Comparison of ENCODE assay signal across 8 mouse cellular contexts in the genomic region with DNA sequence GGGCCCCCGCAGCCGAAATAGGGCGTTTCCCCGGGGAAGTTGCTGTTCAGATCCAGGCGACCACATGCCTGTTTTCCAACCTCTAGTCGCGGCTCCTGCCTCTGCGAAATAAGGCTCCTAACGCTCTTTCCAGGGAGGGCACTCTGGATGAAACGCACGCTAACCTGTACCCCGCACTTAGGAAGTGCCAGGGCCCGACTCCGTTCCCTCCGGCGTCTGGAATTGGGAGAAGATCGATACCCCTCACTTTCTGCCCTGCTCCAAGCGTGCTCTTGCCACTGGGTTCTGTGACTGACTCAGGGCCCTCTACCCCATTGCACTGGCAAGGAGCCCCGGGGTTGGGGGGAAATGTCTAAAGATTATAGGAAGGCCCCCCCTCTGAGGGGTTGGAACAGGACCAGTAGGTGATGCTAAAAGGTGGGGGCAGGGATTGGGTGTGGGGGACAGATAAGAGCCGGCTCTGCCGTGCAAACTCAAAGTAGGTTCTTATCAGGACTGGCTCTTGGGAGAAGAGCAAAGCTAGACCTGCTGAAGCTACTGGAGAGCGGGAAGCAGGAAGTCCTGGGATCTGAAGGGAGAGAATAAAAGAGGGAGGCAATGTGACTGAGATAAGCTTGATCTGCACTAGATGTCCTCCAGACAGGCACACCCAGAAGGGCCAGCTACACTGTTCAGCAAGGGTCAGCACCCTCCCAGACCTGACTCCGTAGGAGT. TPM values are rescaled to one million over a fixed set of nuclear protein-coding genes. Genes with fewer than 3 reads are reported as not detected.
DNase-seq lines count a peak whose midpoint lies in the region; ATAC-seq lines count a peak whose summit lies in the region.

No protein-coding gene starts in this region.

- H3K9ac ChIP-seq in heart, embryonic 16.5 days (ENCODE audit: low read length), result peak overlapping the region; percentile 82
- H3K9ac ChIP-seq in limb, embryonic 11.5 days (ENCODE audit: low read length), result peak overlapping the region; percentile 70
- peak overlapping the region; percentile 89 for H3K9ac ChIP-seq in midbrain, embryonic 14.5 days (replicated peaks; ENCODE audit: low read length)

- H3K36me3 ChIP-seq in embryonic facial prominence, embryonic 10.5 days (replicated peaks), result peaks cover 7% of the 10 kb centered on the region; the same call in 1 of the 2 replicates
- H3K36me3 ChIP-seq in heart, embryonic 16.5 days (ENCODE audit: control insufficient read depth, insufficient read depth), result no peaks in the 10 kb centered on the region
- H3K36me3 ChIP-seq in limb, embryonic 11.5 days (ENCODE audit: control insufficient read depth, insufficient read depth, low read length), result no peaks in the 10 kb centered on the region
- H3K36me3 ChIP-seq in midbrain, embryonic 14.5 days (ENCODE audit: control insufficient read depth, insufficient read depth, low read length), result no peaks in the 10 kb centered on the region

- no peaks in the 10 kb centered on the region for H3K9me3 ChIP-seq in embryonic facial prominence, embryonic 10.5 days
- no peaks in the 10 kb centered on the region for H3K9me3 ChIP-seq in heart, embryonic 16.5 days (replicated peaks; ENCODE audit: control insufficient read depth, low read length)
- no peaks in the 10 kb centered on the region for H3K9me3 ChIP-seq in limb, embryonic 11.5 days (ENCODE audit: control insufficient read depth, low read length)
- H3K9me3 ChIP-seq in midbrain, embryonic 14.5 days (ENCODE audit: control insufficient read depth, low read length), result no peaks in the 10 kb centered on the region

- H3K4me1 ChIP-seq in embryonic facial prominence, embryonic 10.5 days, result peaks cover 37% of the 10 kb centered on the region
- peaks cover 21% of the 10 kb centered on the region for H3K4me1 ChIP-seq in heart, embryonic 16.5 days (ENCODE audit: control insufficient read depth, insufficient read depth, low read length)
- peaks cover 8% of the 10 kb centered on the region; the same call in 1 of the 2 replicates for H3K4me1 ChIP-seq in limb, embryonic 11.5 days (ENCODE audit: control insufficient read depth, insufficient read depth, low read length)
- H3K4me1 ChIP-seq in midbrain, embryonic 14.5 days (ENCODE audit: control insufficient read depth, insufficient read depth, low read length), result peaks cover 28% of the 10 kb centered on the region

- H3K27ac ChIP-seq in embryonic facial prominence, embryonic 10.5 days (replicated peaks), result peak overlapping the region; percentile 99
- peak overlapping the region; percentile 77 for H3K27ac ChIP-seq in heart, embryonic 16.5 days (ENCODE audit: low read length)
- H3K27ac ChIP-seq in limb, embryonic 11.5 days (replicated peaks; ENCODE audit: low read depth, low read length), result no peak overlapping the region; the same call in 1 of the 2 replicates
- peak overlapping the region; percentile 97 for H3K27ac ChIP-seq in midbrain, embryonic 14.5 days (replicated peaks; ENCODE audit: low read depth, low read length)

- peak; percentile 27 to 29 for DNase-seq in lung, adult 18-20 months
- no peak for DNase-seq in lung, postnatal 4 days
- peak; percentile 34 for DNase-seq in adrenal gland, adult 8-10 months
- no peak for DNase-seq in embryonic facial prominence, embryonic 10.5 days (ENCODE audit: low spot score)
- DNase-seq in limb, embryonic 11.5 days (ENCODE audit: low spot score), result no peak
- DNase-seq in midbrain, embryonic 14.5 days, result peak; percentile 39
- peak; percentile 59 for DNase-seq in testis, postnatal 14 days (ENCODE audit: low spot score)

- no peak; the same call in 1 of the 2 replicates for ATAC-seq in heart, embryonic 16.5 days (replicated peaks; ENCODE audit: extremely low read depth, insufficient read depth, low FRiP score)
- peak; percentile 35; the same call in 1 of the 2 replicates for ATAC-seq in limb, embryonic 11.5 days (ENCODE audit: insufficient number of reproducible peaks, low FRiP score, low TSS enrichment, low read depth)
- peak; percentile 3; the same call in 1 of the 2 replicates for ATAC-seq in midbrain, embryonic 14.5 days (ENCODE audit: low FRiP score, low TSS enrichment)

- WGBS in embryonic facial prominence, embryonic 10.5 days, result 1% methylated on average over 23 of the region's 23 CpGs
- 2% methylated on average over 23 of the region's 23 CpGs for WGBS in heart, embryonic 16.5 days
- WGBS in limb, embryonic 11.5 days, result 1% methylated on average over 23 of the region's 23 CpGs
- WGBS in midbrain, embryonic 14.5 days, result 3% methylated on average over 23 of the region's 23 CpGs

- peak overlapping the region; percentile 83 for H3K4me3 ChIP-seq in embryonic facial prominence, embryonic 10.5 days
- H3K4me3 ChIP-seq in heart, embryonic 16.5 days (ENCODE audit: low read length), result peak overlapping the region; percentile 77
- H3K4me3 ChIP-seq in limb, embryonic 11.5 days (ENCODE audit: low read depth, low read length), result peak overlapping the region; percentile 65
- peak overlapping the region; percentile 67 for H3K4me3 ChIP-seq in midbrain, embryonic 14.5 days (replicated peaks; ENCODE audit: low read depth, low read length)

- H3K27me3 ChIP-seq in embryonic facial prominence, embryonic 10.5 days (replicated peaks; ENCODE audit: low read depth, poor library complexity, severe bottlenecking), result peaks cover 48% of the 10 kb centered on the region
- H3K27me3 ChIP-seq in heart, embryonic 16.5 days (ENCODE audit: control insufficient read depth, insufficient read depth, low read length), result peaks cover 4% of the 10 kb centered on the region; the same call in 1 of the 2 replicates
- H3K27me3 ChIP-seq in limb, embryonic 11.5 days (ENCODE audit: control insufficient read depth, insufficient read depth, low read length), result 0 out of 2 replicates have a peak, but pooled peaks cover 6% of the 10 kb centered on the region
- peaks cover 16% of the 10 kb centered on the region; the same call in 1 of the 2 replicates for H3K27me3 ChIP-seq in midbrain, embryonic 14.5 days (ENCODE audit: control insufficient read depth, insufficient read depth, low read length)

- peak overlapping the region; percentile 99 for H3K4me2 ChIP-seq in heart, embryonic 16.5 days (ENCODE audit: low read depth, low read length)
- H3K4me2 ChIP-seq in limb, embryonic 11.5 days (ENCODE audit: low read depth, severe bottlenecking), result peak overlapping the region; percentile 92
- peak overlapping the region; percentile 90 for H3K4me2 ChIP-seq in midbrain, embryonic 14.5 days (ENCODE audit: low read length)

RNA-seq across cellular contexts. Expression of gene Rybp, which starts 0.9 kb away (rescaled TPM):
- total RNA-seq in adrenal gland, adult 8-10 months (2022), result 10 to 100 TPM; 22.0 to 31.9 (median 28.6) TPM
- polyA plus RNA-seq in embryonic facial prominence, embryonic 10.5 days (2016; fragmentation: Nextera tagmentation; extraction: Ambion mirVana), result 14.1 and 15.8 TPM in 2 replicates
- 8.9 and 10.8 TPM in 2 replicates for polyA plus RNA-seq in heart, embryonic 16.5 days (2015; fragmentation: Nextera tagmentation; extraction: Ambion mirVana)
- 16.0 TPM in 2 replicates for polyA plus RNA-seq in limb, embryonic 11.5 days (2014; fragmentation: Nextera tagmentation; extraction: Ambion mirVana)
- polyA plus RNA-seq in midbrain, embryonic 14.5 days (2014; fragmentation: Nextera tagmentation; extraction: Ambion mirVana), result 17.6 and 22.9 TPM in 2 replicates

Comparison
In these comparisons a context has a peak if more than half of its experiments do, and no peak if none do; other contexts are left out.
1. DNase-seq: peak in lung, adult 18-20 months (2 of 2), adrenal gland, adult 8-10 months (single experiment), midbrain, embryonic 14.5 days (single experiment) and testis, postnatal 14 days (single experiment); none in lung, postnatal 4 days (0 of 2), embryonic facial prominence, embryonic 10.5 days (single experiment) and limb, embryonic 11.5 days (single experiment).
2. Peak in every context shown above with its lines, with median percentiles within 50 percentile points of each other: H3K4me3 ChIP-seq, H3K4me2 ChIP-seq and H3K9ac ChIP-seq.